Mouse (Mus musculus): ENCODE measurements around the gene Rcc1l.

DNA sequence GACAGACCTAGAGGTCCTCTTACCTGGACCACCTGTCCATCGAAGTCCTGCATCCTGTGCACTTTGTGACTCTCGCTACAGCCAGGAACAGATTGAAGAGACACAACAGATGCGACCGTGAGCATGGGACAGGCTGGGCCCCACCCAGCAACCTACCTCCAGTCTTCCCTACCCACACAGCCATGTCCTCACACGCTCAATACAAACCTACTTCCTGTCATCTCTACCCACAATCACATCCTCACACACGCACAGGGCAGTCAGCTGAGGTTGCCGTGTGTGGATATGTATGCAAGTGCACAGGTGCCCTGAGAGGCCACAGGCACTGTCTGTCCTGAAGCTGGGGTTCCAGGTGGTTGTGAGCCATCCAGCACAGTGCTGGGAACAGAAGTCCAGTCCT is 9.9 kb downstream of the Rcc1l start:
- TF ChIP-seq ZC3H11A (IDR thresholded peaks at IDR 0.05; ENCODE audit: borderline replicate concordance, low read depth, low read length) (no peak), ZNF384 (IDR thresholded peaks at IDR 0.05; ENCODE audit: low read depth, low read length) (no peak), CHD2 (IDR thresholded peaks at IDR 0.05; ENCODE audit: low read depth, low read length) (no peak), MAFK (IDR thresholded peaks at IDR 0.05; ENCODE audit: insufficient read depth, low read depth, low read length) (no peak)
